Mouse (Mus musculus) embryonic fibroblast, embryonic 13.5 days (primary cell): Measurements from ENCODE around the gene Tgm3.

Experiments used
- CTCF ChIP-seq: IDR thresholded peaks from 2 replicates; pipeline ENCODE4 v1.5.1; 2011; ENCODE audit warnings: mild to moderate bottlenecking, control low read depth, low read length, moderate library complexity, borderline replicate concordance; ENCODE audit not compliant: insufficient read depth
- POLR2A ChIP-seq: IDR thresholded peaks from 2 replicates; pipeline ENCODE4 v1.6.1; 2011; ENCODE audit warnings: low read depth, mild to moderate bottlenecking, control low read depth, low read length, moderate library complexity

DNA sequence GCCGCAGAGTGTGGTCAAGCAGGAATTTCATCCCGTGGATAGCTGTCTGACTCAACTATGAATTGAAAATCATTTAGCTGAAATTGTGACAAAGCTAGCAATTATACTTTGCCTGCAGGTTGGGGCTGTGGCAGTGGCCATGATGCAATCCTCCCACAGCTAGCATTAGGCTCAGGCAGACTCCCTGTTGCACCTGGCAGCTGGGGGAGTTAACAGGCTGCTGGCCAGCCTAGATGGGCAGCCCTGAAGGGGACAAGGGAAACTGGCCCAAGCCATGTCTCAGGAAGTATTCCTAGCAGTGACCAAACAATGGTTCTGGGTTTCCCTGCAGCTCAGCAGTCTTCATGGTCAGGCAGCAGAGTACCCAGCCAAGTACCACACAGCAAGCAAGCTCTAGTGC, 2.8 kb upstream of the Tgm3 start:
- TF ChIP-seq CTCF (no peak), POLR2A (no peak)
